Mouse (Mus musculus) G1E-ER4 (cell line): ENCODE results near the gene Hist1h4a. TPM values are rescaled to one million over a fixed set of nuclear protein-coding genes. Genes with fewer than 3 reads are reported as not detected.
"Not testable (repeated sequence)": the region's sequence is repeated elsewhere in the genome, so short reads cannot be mapped to it uniquely, and the experiment has no call there.

ENCODE experiments used
- GATA1 ChIP-seq: IDR thresholded peaks from one replicate; pipeline ENCODE4 v1.8.0; 2012; ENCODE audit warnings: low read length, inconsistent platforms
- polyA plus RNA-seq: library from polyadenylated mRNA; stranded (reverse); fragments of >175 nt; gene quantifications from 2 replicates; pipeline ENCODE4 v1.2.3, GENCODE M21; 2012

Gene Hist1h4a
- polyA plus RNA-seq, 1 experiment: 40.7 TPM

DNA sequence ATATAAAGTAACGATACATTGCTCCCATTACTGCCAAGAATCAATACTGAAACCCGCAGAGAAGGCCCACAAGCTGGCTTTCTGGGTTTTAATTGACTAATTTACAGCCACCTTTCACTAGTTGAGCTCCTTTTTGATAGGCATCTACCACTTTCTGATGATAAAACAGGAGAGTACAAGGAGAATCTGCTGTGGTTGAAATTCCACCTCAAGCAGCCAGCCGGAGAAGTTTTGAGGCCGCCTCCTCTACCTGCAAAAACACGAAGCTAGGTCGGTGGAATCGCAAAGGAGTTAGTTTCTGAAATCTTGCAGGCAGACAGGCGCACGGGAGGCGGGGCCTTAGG is 2.2 kb upstream of the Hist1h4a start:
- no peak for TF ChIP-seq GATA1

DNA sequence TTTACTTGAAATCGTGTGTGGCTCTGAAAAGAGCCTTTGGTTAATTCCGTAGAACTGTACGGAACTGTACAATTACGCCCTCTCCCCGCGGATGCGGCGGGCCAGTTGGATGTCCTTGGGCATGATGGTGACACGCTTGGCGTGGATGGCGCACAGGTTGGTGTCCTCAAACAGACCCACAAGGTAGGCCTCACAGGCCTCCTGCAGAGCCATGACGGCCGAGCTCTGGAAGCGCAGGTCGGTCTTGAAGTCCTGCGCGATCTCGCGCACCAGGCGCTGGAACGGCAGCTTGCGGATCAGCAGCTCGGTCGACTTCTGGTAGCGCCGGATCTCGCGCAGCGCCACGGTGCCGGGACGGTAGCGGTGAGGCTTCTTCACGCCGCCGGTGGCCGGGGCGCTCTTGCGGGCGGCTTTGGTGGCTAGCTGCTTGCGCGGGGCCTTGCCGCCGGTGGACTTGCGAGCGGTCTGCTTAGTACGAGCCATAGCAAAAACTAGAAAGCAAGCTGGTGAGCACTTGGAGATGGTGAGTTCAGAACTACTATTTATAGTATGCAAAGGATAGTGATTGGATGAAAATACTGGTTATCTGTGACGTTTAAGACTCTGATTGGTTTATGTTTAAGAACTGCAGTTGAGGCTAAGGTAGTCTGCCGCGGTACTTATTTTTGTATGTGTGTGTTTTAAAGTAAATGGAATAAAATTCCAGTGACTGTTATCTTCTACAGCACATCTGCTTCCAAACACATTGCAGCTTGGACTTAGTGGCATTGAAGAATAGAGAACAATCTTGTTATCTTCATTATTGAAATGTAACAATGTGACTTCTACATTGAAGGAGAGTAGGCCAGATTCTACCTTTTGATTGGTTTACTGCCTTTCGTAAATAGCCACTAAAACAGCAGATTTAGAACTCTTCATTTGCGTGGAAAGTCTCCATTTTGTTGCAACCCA is 1.1 kb upstream of the Hist1h4a start, which contains the start of gene Hist1h3a:
TSS of gene Hist1h3a (minus strand) at position 516 of the 951 bp plus-strand sequence.
- not testable (repeated sequence) for TF ChIP-seq GATA1

DNA sequence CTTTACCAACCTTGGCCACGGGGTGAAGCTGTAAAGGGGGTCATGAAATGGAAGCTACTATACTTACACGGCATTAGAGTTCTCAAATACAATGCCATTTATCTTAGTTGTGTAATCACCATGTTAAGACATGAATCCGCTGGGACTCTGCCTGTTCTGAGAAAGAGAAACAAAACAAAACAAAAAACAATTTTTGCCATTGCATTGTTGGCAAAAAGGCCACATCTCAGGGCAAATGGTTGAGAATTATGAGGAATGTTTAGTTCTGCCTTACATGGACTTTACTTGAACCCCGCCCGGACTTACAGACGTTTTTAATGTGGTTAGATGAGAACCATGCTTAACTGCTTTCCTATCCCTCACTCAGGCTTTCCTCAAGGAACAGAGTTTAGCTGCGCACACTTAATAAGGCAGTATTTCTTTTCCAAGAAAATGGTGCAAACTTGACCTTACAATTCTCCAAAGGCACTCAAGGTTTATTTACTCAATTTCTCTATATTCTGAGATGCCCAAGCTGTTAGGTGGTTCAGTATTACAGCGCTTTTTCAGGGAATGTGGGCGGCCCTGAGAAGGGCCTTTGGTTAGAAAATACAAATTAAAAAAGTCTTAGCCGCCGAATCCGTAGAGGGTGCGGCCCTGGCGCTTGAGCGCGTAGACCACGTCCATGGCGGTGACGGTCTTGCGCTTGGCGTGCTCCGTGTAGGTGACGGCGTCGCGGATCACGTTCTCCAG is 624 bp downstream of the Hist1h4a start:
- no peak for TF ChIP-seq GATA1

DNA sequence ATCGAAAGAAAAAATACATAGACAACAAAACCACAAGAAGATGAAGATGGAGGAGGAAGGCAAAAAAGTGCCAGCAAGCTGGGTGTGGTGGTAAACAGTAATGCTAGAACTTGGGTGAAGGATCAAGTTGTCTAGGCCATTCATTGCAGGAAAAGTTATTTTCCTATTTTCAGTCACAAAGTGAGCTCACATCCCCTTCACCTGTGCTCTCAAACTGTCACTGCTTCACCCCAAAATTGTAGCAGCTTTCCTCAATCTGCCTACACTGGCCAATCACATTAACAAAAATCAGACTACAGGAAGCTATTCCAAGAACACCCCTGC is 1.2 kb downstream of the Hist1h4a start:
- TF ChIP-seq GATA1: no peak

DNA sequence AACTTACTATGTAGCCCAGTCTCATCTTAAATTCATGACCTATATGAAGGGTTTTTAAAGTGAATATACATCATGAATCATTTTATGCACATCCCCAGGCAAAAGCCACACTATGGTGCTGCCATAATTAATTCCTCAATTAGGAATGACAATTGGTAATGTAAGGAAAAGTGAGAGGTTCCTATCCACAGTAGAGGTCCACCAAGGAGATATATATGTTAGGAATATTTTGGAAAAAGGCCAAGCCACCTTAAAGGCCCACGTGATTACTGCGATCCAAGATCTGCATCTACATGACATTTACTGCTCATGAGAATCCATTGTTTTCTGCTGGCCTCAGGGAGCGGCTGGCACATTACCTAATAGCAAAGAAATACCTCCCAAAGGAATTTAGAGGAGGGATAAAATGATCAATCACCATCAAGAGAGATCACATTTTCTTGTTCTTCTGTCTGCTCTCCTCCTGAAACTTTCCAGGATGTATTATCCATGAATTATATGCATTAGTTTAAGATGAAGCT is 1.7 kb downstream of the Hist1h4a start:
- no peak for TF ChIP-seq GATA1

DNA sequence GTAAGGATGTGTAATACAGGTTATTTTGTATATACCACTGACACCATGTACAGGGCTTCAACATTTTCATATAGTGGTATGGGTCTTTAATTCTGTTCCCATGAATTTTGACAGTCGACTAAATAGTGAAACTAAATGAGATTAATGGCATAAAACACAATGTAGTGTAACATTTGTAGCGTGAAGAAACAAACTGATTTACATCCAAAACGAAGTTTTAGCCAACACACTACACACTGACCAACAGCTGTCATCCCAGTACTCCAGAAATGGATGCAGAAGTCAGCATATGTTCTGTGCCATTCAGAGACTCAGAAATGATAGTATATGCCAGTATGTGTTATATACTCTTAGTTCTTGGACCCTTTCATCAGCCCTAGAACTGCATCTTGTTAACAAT is 3.1 kb downstream of the Hist1h4a start:
- TF ChIP-seq GATA1: no peak

DNA sequence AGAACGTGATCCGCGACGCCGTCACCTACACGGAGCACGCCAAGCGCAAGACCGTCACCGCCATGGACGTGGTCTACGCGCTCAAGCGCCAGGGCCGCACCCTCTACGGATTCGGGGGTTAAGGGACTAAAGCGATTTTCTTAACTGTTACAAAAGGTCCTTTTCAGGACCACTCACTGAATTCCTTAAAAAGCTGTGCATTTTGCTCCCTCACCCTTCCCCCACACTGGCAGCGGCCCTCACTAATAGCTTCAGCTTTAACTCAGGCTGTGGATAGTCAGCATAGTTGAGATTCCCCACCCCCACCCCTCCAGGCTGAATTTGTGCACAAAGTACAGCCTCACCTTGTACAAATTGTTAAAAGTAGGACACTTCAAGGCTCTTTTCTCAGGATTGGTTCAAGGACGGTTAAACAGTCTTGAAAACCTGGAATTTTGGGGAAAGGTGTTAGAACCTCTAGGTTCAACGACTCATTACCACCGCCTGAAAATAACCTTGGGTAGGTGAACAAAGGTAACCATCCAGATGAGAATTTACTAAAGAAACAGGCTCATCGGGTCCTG is 3.7 kb downstream of the Hist1h4a start:
- no peak for TF ChIP-seq GATA1

DNA sequence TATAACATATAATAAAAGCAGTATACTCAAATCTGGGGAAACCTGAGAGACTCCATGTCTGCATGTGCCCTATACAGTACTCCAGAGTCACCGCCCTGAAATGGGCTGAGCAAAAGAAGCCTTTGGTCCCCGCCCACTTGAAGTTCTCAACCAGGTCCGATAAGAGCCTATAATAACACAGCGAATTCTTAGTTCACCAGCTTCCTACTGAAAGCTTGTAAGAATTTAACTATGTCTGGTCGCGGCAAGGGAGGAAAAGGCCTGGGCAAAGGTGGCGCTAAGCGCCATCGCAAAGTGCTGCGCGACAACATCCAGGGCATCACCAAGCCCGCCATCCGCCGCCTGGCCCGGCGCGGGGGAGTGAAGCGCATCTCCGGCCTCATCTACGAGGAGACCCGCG is 4.2 kb downstream of the Hist1h4a start, which contains the start of gene Hist1h4b:
TSS of gene Hist1h4b (plus strand) at position 224 of the 400 bp plus-strand sequence.
- TF ChIP-seq GATA1: no peak

DNA sequence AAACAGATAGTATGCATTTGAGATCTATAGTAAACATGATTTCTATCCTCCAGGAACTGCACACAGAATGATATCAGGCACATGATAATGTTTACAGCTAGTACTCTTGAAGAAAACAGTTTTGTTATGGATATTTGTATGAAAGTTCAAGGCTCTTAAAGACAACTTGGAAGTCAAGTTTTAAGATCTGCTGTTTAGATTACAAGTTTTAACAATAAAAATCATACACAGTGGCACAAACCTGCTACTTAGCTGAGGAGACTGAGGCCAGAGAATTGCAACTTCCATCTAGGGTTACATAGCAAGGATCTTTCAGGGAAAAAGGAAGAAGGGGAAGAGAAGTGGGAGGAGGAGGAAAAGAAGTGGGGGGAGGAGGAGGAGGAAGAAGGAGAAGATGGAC is 6.0 kb downstream of the Hist1h4a start:
- TF ChIP-seq GATA1: no peak

DNA sequence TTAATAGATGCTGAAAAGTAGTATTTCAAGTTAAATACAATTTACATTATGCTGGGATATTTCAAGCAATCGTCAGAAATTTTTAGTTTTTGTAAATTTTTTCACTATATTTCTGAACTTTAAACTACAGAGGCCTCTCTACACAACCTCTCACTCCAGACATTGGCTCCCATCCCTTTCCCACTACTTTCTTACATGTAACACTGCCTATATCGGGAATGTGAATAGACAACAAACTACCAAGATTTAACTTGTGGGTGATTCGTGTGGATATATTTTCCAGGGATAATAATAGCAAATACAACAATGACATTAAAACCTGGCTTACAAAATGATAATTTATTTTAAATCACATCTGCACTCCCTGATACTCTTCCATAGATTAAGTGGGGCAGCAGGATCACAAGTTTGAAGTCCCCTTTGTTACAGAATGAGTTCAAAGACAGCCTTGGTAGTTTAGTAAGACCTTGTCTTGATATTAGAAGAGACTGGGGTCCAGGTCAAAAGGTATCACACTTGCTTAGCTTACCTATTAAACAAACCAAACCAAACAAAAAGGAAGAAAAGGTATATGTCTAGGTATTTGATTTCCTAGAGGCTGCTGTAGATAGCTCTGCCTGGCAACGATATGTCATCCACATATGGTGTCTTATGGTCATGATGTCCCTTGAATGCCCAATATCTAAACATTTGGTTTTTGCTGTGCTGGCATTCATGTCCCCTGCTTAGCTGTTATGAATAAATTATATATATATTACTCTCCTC is 7.5 kb downstream of the Hist1h4a start:
- no peak for TF ChIP-seq GATA1

DNA sequence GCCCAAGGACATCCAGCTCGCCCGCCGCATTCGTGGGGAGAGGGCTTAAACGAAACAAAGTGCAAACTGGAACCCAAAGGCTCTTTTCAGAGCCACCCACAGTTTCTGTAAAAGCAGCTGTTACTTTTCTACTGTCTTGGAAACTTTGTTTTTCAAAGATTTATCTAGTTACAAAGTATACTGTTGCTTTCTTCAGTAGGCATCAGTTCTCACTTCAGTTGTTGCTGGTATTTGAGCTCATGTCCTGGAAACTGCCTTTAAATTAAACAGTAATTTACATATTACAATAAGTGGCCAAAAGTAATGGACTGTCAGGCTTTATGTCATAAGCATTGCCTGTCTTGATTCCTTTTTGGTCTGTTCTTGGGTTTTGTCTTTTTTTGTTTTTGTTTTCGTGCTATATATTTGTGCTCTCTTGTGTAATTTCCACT is 8.3 kb downstream of the Hist1h4a start:
- no peak for TF ChIP-seq GATA1

DNA sequence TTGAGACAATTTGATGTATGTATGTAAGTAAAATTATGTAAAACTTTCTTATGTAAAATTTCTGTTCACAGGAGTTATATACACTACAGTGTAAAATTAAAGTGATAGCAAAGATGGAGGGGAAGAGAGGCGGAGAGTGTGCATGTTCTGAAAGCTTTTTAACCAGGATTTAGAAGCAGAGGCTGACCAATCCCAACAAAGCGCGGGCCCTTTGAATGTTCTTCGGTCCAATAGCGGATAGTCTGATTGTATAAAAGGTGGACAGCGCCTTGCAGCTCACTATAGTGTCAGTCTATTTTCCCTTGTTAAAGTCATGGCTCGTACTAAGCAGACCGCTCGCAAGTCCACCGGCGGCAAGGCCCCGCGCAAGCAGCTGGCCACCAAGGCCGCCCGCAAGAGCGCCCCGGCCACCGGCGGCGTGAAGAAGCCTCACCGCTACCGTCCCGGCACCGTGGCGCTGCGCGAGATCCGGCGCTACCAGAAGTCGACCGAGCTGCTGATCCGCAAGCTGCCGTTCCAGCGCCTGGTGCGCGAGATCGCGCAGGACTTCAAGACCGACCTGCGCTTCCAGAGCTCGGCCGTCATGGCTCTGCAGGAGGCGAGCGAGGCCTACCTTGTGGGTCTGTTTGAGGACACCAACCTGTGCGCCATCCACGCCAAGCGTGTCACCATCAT is 8.8 kb downstream of the Hist1h4a start, which contains the start of gene Hist1h3b:
TSS of gene Hist1h3b (plus strand) at position 201 of the 675 bp plus-strand sequence.
- not testable (repeated sequence) for TF ChIP-seq GATA1

DNA sequence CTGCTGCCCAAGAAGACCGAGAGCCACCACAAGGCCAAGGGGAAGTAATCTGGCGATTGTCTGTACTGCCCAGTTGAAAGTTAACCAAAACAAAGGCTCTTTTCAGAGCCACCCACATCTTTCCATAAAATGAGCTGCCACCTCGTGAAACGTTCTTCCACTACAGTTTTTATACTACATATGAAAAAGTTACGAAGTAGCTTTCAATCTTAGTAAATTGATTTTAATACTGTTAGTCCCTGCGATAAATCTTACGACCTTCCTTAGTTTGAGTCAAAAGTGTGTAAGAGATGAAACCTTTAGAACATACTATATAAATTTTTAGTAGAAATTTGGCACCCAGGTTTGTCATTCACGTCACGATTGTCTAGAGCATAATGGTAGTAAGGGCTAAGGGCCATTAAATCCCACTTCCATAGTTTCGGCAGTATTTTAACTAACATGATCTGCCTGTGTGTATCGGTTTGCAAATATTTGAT is 9.5 kb downstream of the Hist1h4a start:
- no peak for TF ChIP-seq GATA1

DNA sequence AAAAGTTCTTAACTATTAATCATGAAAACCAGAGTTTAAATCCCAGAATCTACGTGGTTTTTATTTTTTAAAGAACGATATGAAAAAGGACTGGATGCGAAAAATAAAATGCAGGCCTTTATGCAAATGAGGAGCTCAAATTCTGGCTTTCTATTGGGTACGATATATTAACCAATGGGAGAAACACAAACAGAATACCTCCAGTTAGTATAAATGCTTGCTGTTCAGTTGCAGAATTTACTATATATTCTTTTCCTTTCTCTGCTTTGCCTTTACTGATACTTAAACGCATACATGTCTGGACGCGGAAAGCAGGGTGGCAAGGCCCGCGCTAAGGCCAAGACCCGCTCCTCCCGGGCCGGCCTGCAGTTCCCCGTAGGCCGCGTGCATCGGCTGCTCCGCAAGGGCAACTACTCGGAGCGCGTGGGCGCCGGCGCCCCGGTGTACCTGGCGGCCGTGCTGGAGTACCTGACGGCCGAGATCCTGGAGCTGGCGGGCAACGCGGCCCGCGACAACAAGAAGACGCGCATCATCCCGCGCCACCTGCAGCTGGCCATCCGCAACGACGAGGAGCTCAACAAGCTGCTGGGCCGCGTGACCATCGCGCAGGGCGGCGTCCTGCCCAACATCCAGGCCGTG is 10.1 kb downstream of the Hist1h4a start, which contains the start of gene Hist1h2ab:
TSS of gene Hist1h2ab (plus strand) at position 288 of the 639 bp plus-strand sequence.
- not testable (repeated sequence) for TF ChIP-seq GATA1
